Mouse (Mus musculus): ENCODE measurements at regions not wholly inside any gene's neighbourhood (a gene's known extent, or its start where the extent isn't known, plus 50 kb on each side); places are given as distances from the start of the nearest gene placed in this dataset.

DNA sequence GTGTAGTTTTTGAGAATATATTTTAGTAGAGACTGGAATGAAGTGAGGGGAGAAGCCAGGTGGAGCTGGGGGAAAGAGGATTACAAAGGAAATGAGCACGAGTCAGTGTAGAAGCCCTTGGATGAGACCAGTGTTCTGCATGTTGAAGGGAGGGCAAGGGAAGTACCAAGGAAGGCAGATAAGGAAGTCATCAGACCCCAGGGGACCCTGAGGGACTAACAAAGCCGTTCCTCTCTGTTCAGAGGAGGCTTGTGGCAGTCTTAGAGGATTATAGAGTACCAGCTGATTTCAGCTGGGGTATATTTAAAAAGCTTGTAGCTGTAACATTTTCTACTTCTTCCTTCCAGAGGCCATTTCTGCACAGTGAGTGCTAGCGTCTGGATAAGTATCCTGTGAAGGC, 56.7 kb upstream of the Igsf9b start:
- no peak for DNase-seq
- intact Hi-C loops (cut with DNase I): no loop called here

GRCm38 (mm10) chr9:27240926-27241325, 58.1 kb upstream of the Igsf9b start:
- DNase-seq: no peak
- intact Hi-C loops (cut with DNase I): no loop called here

DNA sequence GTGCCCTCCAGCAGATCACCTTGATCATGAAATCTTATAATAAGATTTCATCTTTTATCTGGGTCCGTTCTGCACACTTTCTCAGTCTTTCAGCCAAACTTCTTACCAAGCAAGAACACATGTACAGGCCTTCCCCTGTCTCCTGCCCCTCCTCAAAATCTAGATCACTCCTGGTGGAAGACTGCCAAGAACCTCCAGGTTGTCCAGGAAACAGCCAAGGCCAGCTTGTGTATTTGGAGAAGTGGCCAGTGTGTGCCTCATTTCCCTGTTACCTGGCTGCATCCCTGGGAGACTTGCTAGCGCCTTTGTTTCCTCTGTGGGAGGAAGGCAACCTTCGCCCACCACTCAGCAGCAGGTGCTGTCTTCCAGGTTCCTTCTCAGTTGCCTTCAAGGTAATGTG, 58.5 kb upstream of the Igsf9b start:
- no peak for DNase-seq
- intact Hi-C loops (cut with DNase I): no loop called here

GRCm38 (mm10) chr9:27232692-27233091, 66.3 kb upstream of the Igsf9b start:
- no peak for DNase-seq
- intact Hi-C loops (cut with DNase I): no loop called here

DNA sequence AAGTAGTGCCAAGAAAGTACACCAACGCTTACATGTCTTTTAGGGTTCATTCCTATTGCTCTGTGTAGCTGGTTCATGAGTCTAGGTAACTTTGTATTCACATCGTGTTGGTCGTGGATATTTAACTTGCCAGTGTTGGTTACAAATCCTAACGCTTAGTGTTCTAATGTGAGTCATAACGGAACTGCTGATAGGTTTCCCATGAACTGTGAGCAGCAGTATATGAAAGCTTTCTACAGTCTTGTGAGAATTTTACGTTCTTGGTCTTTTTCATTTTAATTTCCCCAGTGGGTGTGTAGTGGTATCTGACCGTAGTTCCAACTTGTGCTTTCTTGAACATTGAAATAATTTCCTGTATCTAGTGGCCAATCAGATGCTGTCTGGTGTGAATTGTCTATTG, 71.5 kb upstream of the Igsf9b start:
- intact Hi-C loops (cut with DNase I): no loop called here
- DNase-seq: no peak

DNA sequence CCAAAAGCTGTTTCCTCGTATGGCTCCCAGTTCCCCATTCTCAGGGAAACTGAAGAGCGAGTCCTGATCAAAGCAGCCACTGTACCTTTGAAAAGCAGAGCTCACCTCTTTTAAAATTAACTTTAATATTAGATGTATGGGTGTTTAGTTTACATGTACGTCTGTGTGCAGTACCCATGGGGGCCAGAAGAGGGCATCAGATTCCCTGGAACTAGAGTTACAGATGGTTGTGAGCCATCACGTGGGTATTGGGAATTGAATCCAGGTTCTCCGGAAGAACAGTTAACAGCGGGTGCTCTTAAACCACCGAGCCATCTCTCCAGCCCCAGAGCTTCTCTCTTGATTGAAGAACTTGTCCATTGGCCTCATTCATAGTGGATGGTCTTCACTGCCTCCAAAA, 66.0 kb upstream of the Jam3 start:
- intact Hi-C loops (cut with DNase I): no loop called here
- no peak for DNase-seq

DNA sequence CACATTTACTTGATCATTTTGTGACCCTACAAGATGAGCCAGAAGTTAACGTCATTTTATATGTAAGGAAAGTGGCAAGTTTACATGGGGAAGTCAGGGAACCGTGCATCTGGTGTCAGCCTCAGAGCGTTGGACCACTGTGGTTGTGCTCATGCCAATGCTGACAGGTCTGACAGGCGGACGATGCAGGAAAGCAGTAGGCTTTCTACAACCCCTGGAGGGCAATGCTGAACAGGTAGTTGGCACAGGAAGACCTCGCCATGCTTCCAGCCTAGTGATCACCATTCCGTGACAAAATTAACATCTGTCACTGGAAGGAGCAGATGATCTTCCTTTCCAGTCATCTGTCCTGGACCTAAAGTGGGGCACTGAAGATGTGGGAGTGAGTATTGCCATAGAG, 60.8 kb upstream of the Jam3 start:
- DNase-seq: peak; percentile 42
- intact Hi-C loops (cut with DNase I): no loop called here

DNA sequence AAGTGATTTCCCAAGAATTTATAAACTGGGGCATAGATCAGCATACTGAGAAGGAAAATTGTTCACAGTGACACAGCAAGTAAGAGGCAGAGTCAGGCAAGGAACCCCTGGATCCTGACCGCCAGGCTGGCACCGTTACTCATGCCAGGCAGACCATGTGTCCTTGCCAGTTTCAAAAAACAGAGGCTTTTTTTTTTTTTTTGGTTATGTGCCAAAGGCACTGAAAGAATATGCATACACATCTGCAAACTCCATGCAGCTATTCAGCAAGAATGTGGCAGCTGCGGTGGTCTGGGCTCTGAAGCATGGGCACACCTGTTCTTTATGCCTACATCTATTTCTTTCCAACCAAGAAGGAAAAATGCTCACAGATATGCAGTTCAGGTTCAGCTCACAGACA, 58.8 kb upstream of the Jam3 start:
- intact Hi-C loops (cut with DNase I): no loop called here
- DNase-seq: no peak

DNA sequence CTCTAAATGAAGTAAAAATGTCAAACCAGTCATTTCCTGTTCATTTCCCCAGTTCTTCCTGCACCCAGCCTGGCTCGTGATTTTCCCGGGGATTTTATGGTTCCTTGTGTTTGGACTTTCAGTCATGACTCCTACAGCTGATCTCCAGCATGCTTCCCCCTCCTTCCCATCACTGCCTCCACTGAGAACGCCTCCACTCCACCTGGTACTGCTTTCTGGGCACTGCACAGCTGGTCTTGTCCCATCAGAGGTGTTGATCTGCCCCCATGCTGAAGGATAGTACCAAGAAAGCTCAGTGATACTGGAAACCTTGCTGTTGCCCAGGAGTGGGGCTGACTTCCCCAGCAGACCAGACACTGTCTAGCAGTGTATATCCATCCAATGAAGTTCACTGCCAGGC, 53.6 kb upstream of the Jam3 start:
- intact Hi-C loops (cut with DNase I): no loop called here
- no peak for DNase-seq

All from left cerebral cortex, postnatal 4 days (tissue).